Mouse (Mus musculus) CH12.LX (cell line): Measurements from ENCODE around the gene Cfap61. TPM values are rescaled to one million over a fixed set of nuclear protein-coding genes. Genes with fewer than 3 reads are reported as not detected.

Experiments used
- DNase-seq: peaks from one replicate; pipeline ENCODE4 v3.0.0-alpha.2; 2013; ENCODE audit errors: extremely low read depth
- H3K27ac ChIP-seq: 2 replicates; pipeline ENCODE4 v1.5.1; 2012; ENCODE audit warnings: low read depth, mild to moderate bottlenecking, control low read depth, moderate library complexity; ENCODE audit not compliant: insufficient read depth
- H3K27me3 ChIP-seq: replicated peaks from 2 replicates; pipeline ENCODE3; 2012; ENCODE audit warnings: inconsistent platforms
- H3K36me3 ChIP-seq, 2 experiments: replicated peaks in 1 of 2; 2 replicates each; pipeline versions ENCODE3 to v1.6.1; 2012; ENCODE audit warnings: inconsistent platforms in 1 of 2, low read length in 1 of 2, mild to moderate bottlenecking in 1 of 2, mixed read lengths in 1 of 2, moderate library complexity in 1 of 2; ENCODE audit not compliant: control insufficient read depth in 1 of 2, insufficient read depth in 1 of 2
- H3K4me1 ChIP-seq, 2 experiments: 2 replicates each; pipeline ENCODE4 v1.6.1; 2012; ENCODE audit warnings: inconsistent platforms in 1 of 2, moderate library complexity in 1 of 2; ENCODE audit not compliant: insufficient read depth in 2 of 2, control insufficient read depth in 1 of 2
- H3K4me2 ChIP-seq: 2 replicates; pipeline ENCODE4 v1.6.1; 2012; ENCODE audit warnings: low read depth, mild to moderate bottlenecking, control low read depth; ENCODE audit not compliant: poor library complexity, insufficient read depth, severe bottlenecking
- H3K4me3 ChIP-seq, 3 experiments: fragments of 150-350 bp in 1 of 3; sonication (generic) in 1 of 3; replicated peaks in 1 of 3; 2 replicates each; pipeline versions ENCODE3 to v1.5.1; 2011 to 2012; ENCODE audit warnings: low read depth in 2 of 3, low read length in 2 of 3, mild to moderate bottlenecking in 2 of 3, moderate library complexity in 2 of 3, control low read depth in 1 of 3, improper control_type of control experiment in 1 of 3, inconsistent platforms in 1 of 3, mixed read lengths in 1 of 3; ENCODE audit not compliant: poor library complexity in 1 of 3
- H3K79me2 ChIP-seq: replicated peaks from 2 replicates; pipeline ENCODE4 v1.6.1; 2012; ENCODE audit warnings: mild to moderate bottlenecking, moderate library complexity; ENCODE audit not compliant: control insufficient read depth, poor library complexity, insufficient read depth, severe bottlenecking; ENCODE audit errors: extremely low read depth
- H3K9ac ChIP-seq: 2 replicates; pipeline ENCODE4 v1.6.1; 2012; ENCODE audit warnings: low read depth, mild to moderate bottlenecking, control low read depth, moderate library complexity; ENCODE audit not compliant: insufficient read depth
- H3K9me3 ChIP-seq: replicated peaks from 2 replicates; pipeline ENCODE3; 2012; ENCODE audit warnings: low read length, inconsistent platforms, mixed read lengths
- CHD1 ChIP-seq: IDR thresholded peaks from 2 replicates; pipeline ENCODE4 v1.6.1; 2012; ENCODE audit warnings: low read depth, low read length, improper control_type of control experiment, inconsistent platforms
- CHD2 ChIP-seq: IDR thresholded peaks from 2 replicates; pipeline ENCODE4 v1.6.1; 2011; ENCODE audit warnings: low read length, improper control_type of control experiment
- E2F4 ChIP-seq: IDR thresholded peaks from 2 replicates; pipeline ENCODE4 v1.6.1; 2011; ENCODE audit warnings: low read depth, low read length, improper control_type of control experiment; ENCODE audit not compliant: insufficient replicate concordance
- GABPA ChIP-seq: IDR thresholded peaks from 2 replicates; pipeline ENCODE4 v1.6.1; 2012; ENCODE audit warnings: low read depth, low read length, improper control_type of control experiment, inconsistent platforms; ENCODE audit not compliant: insufficient replicate concordance
- JUN ChIP-seq: IDR thresholded peaks from 2 replicates; pipeline ENCODE4 v1.6.1; 2011; ENCODE audit warnings: low read depth, mild to moderate bottlenecking, low read length, improper control_type of control experiment, moderate library complexity; ENCODE audit not compliant: insufficient read depth
- JUND ChIP-seq: conservative IDR thresholded peaks from 2 replicates; pipeline ENCODE4 v1.6.1; 2011; ENCODE audit warnings: low read depth, low read length, improper control_type of control experiment
- KAT2A ChIP-seq: IDR thresholded peaks from 2 replicates; pipeline ENCODE4 v1.6.1; 2012; ENCODE audit warnings: low read length, improper control_type of control experiment, inconsistent platforms; ENCODE audit not compliant: insufficient replicate concordance
- NELFE ChIP-seq: IDR thresholded peaks from 2 replicates; pipeline ENCODE4 v1.6.1; 2011; ENCODE audit warnings: low read depth, low read length, improper control_type of control experiment
- PAX5 ChIP-seq: IDR thresholded peaks from 2 replicates; pipeline ENCODE4 v1.6.1; 2012; ENCODE audit warnings: low read length, inconsistent platforms, mixed read lengths
- POLR2AphosphoS2 ChIP-seq: IDR thresholded peaks from 2 replicates; pipeline ENCODE4 v1.6.1; 2011; ENCODE audit warnings: low read depth, low read length, improper control_type of control experiment
- SIN3A ChIP-seq: IDR thresholded peaks from 2 replicates; pipeline ENCODE4 v1.6.1; 2012; ENCODE audit warnings: low read length, improper control_type of control experiment, inconsistent platforms
- SMC3 ChIP-seq: IDR thresholded peaks from 2 replicates; pipeline ENCODE4 v1.6.1; 2011; ENCODE audit warnings: low read depth, low read length, improper control_type of control experiment
- TCF12 ChIP-seq: IDR thresholded peaks from 2 replicates; pipeline ENCODE4 v1.6.1; 2014; ENCODE audit warnings: low read depth, mild to moderate bottlenecking, inconsistent platforms, low read length, improper control_type of control experiment
- UBTF ChIP-seq: IDR thresholded peaks from 2 replicates; pipeline ENCODE4 v1.6.1; 2012; ENCODE audit warnings: low read depth, mild to moderate bottlenecking, inconsistent platforms, low read length, improper control_type of control experiment, moderate library complexity
- USF2 ChIP-seq: conservative IDR thresholded peaks from 2 replicates; pipeline ENCODE4 v1.6.1; 2011; ENCODE audit warnings: low read depth, low read length, improper control_type of control experiment
- ZKSCAN1 ChIP-seq: IDR thresholded peaks from 2 replicates; pipeline ENCODE4 v1.6.1; 2012; ENCODE audit warnings: low read depth, inconsistent platforms, low read length, improper control_type of control experiment, borderline replicate concordance
- dilution Hi-C: fragments of 300-500 bp; cut with MboI; formaldehyde crosslinking; loops from 2 replicates; pipeline ENCODE4 v1.14.3; 2020; ENCODE audit warnings: low sequenced_read_pairs; ENCODE audit not compliant: extremely low pct_unique_long_range_greater_than_20kb, extremely low pct_ligation_motif_present
- in situ Hi-C: fragments of 300-500 bp; cut with MboI; formaldehyde crosslinking; loops from 3 replicates; pipeline ENCODE4 v1.14.3; 2019; ENCODE audit warnings: low sequenced_read_pairs, low pct_ligation_motif_present, low pct_unique_long_range_greater_than_20kb, mixed read lengths
- polyA plus RNA-seq: library from polyadenylated mRNA; unstranded; fragments of >175 nt; gene quantifications from 2 replicates; pipeline ENCODE4 v1.2.1, GENCODE M21; 2012; ENCODE audit warnings: low read depth; ENCODE audit not compliant: insufficient read length
- total RNA-seq, 2 experiments: library from RNA; depleted of rRNA; stranded (reverse); fragments of 300-350 nt in 1 of 2; fragments of >200 nt in 1 of 2; gene quantifications; 2 replicates each; pipeline ENCODE4 v1.2.3; 2012 to 2014

The Cfap61 gene
- total and polyA plus RNA-seq, 3 experiments = 0.34 TPM; not detected in 2

DNA sequence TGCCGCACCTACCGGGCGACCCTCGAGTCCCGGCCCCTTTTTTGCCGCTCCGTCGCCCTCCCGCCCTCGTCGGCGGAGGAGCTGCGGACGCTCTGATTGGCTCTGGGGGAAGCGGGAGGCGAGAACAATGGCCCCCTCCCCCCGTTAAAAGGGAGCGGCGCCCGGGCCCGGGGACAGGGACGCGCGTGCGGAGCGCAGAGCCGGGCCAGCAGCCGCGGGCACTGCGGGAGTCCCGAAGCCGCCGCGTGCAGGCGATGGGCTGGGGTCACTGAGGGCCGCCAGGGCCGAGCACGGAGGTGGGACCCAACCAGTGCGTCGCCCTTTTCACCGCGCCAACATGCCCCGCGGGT, 287.3 kb downstream of the Cfap61 start:
- no peak for DNase-seq
- H3K9ac ChIP-seq = no peak overlapping the region
- no peak overlapping the region for H3K4me3 ChIP-seq
- no peaks in the 10 kb centered on the region for H3K79me2 ChIP-seq
- dilution Hi-C loops = no loop called here
- no peaks in the 10 kb centered on the region for H3K27me3 ChIP-seq
- in situ Hi-C loops = no loop called here
- no peak for TF ChIP-seq GABPA
- no peak for TF ChIP-seq KAT2A
- H3K27ac ChIP-seq = no peak overlapping the region
- H3K9me3 ChIP-seq = peaks cover 41% of the 10 kb centered on the region
- H3K36me3 ChIP-seq = no peaks in the 10 kb centered on the region
- H3K4me2 ChIP-seq = no peak overlapping the region
- peaks cover 7 to 31% of the 10 kb centered on the region in 2 experiments for H3K4me1 ChIP-seq

DNA sequence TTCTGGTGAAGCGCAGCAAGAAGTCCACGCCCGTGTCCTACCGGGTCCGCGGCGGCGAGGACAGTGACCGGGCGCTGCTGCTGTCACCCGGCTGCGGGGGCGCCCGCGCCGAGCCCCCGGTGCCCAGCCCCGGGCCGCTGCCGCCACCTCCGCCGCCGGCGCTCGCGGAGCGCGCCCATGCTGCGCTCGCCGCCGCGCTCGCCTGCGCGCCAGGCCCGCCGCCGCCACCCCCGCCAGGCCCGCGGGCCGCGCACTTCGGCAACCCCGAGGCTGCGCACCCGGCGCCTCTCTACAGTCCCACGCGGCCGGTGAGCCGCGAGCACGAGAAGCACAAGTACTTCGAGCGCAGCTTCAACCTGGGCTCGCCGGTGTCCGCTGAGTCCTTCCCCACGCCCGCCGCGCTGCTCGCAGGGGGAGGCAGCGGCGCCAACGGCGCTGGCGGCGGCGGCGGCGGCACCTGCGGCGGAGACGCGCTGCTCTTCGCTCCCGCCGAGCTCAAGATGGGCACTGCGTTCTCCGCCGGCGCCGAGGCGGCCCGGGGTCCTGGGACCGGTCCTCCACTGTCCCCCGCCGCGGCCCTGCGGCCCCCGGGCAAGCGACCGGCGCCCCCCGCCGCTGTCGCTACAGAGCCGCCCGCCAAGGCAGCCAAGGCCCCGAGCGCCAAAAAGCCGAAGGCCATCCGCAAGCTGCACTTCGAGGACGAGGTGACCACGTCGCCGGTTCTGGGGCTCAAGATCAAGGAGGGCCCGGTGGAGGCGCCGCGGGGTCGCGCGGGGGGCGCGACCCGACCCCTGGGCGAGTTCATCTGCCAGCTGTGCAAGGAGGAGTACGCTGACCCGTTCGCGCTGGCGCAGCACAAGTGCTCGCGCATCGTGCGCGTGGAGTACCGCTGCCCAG, 287.9 kb downstream of the Cfap61 start:
- no peak overlapping the region for H3K9ac ChIP-seq
- TF ChIP-seq SIN3A = no peak
- TF ChIP-seq E2F4 = no peak
- no peak for TF ChIP-seq NELFE
- TF ChIP-seq SMC3 = no peak
- TF ChIP-seq CHD1 = no peak
- no peak for TF ChIP-seq TCF12
- TF ChIP-seq UBTF = no peak
- TF ChIP-seq ZKSCAN1 = no peak
- no peak for TF ChIP-seq CHD2
- no peak for TF ChIP-seq POLR2AphosphoS2
- no peak for TF ChIP-seq JUN
- no peak for TF ChIP-seq USF2
- TF ChIP-seq PAX5 = no peak
- no peak for TF ChIP-seq JUND
- DNase-seq = no peak
- H3K27me3 ChIP-seq = no peaks in the 10 kb centered on the region
- in situ Hi-C loops (no loop called here), dilution Hi-C loops (no loop called here)
- no peak overlapping the region for H3K4me2 ChIP-seq
- peaks cover 7 to 32% of the 10 kb centered on the region in 2 experiments for H3K4me1 ChIP-seq
- H3K9me3 ChIP-seq = peaks cover 41% of the 10 kb centered on the region
- no peaks in the 10 kb centered on the region for H3K36me3 ChIP-seq
- no peaks in the 10 kb centered on the region for H3K79me2 ChIP-seq
- no peak overlapping the region for H3K27ac ChIP-seq
- no peak overlapping the region for H3K4me3 ChIP-seq
